Mouse (Mus musculus): ENCODE measurements at regions not wholly inside any gene's neighbourhood (a gene's known extent, or its start where the extent isn't known, plus 50 kb on each side); places are given as distances from the start of the nearest gene placed in this dataset.

DNA sequence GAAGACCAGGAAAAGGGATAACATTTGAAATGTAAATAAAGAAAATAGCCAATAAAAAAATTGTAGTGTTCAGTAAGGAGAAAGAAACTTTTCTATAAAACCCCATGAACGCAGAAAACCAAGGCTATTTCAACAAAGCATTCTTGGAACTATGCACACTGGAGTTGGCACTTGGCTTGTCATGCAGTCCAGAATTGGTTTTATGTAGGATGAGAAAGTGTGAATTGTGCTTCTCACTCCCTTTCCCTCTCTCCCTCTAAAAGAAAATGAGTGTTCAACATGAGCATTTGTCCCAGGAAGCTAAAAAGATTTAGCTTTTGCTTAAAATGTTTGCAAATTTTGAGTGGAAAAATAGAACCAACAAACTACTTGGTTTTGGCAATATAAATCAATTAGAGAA, 841.6 kb upstream of the Adam24 start:
- Histone ChIP-seq H3K27ac (ENCODE audit: low read length) (no peak overlapping the region), H3K36me3 (ENCODE audit: insufficient read depth, low read length) (no peaks in the 10 kb centered on the region), H3K4me1 (ENCODE audit: insufficient read depth, low read length) (no peaks in the 10 kb centered on the region), H3K9me3 (ENCODE audit: low read length) (no peaks in the 10 kb centered on the region), H3K9ac (replicated peaks; ENCODE audit: low read length) (no peak overlapping the region), H3K4me3 (ENCODE audit: low read length) (no peak overlapping the region), H3K27me3 (ENCODE audit: insufficient read depth, low read length) (no peaks in the 10 kb centered on the region), H3K4me2 (replicated peaks; ENCODE audit: low read depth, low read length) (no peak overlapping the region)
- ATAC-seq (ENCODE audit: low FRiP score, low TSS enrichment) = no peak
- 96% methylated on average over 1 of the region's 1 CpGs for WGBS

DNA sequence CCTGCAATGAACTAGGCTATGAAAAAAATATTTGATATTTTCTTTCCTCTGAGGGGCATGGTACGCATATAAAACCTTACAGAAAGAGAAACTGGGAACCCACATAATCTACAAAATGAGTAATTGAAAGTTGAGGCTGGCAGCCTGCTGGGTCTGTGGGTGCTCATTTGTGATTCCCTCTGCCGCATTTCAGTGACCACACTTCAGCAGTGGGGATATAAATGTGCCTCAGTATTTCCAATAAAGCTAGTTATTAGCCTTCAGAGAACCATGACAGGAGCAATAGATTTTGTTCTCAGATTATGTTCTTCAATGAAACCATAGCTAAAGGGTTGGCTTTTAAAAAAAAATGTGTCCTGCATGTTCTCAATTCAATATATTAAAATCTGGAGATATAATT, 828.0 kb upstream of the Adam24 start:
- Histone ChIP-seq H3K4me1 (ENCODE audit: insufficient read depth, low read length) (no peaks in the 10 kb centered on the region), H3K9ac (replicated peaks; ENCODE audit: low read length) (no peak overlapping the region), H3K9me3 (ENCODE audit: low read length) (no peaks in the 10 kb centered on the region), H3K4me3 (ENCODE audit: low read length) (no peak overlapping the region), H3K27ac (ENCODE audit: low read length) (no peak overlapping the region), H3K4me2 (replicated peaks; ENCODE audit: low read depth, low read length) (no peak overlapping the region), H3K27me3 (ENCODE audit: insufficient read depth, low read length) (no peaks in the 10 kb centered on the region), H3K36me3 (ENCODE audit: insufficient read depth, low read length) (no peaks in the 10 kb centered on the region)
- ATAC-seq (ENCODE audit: low FRiP score, low TSS enrichment) = no peak
- WGBS = 89% methylated on average over 2 of the region's 2 CpGs

DNA sequence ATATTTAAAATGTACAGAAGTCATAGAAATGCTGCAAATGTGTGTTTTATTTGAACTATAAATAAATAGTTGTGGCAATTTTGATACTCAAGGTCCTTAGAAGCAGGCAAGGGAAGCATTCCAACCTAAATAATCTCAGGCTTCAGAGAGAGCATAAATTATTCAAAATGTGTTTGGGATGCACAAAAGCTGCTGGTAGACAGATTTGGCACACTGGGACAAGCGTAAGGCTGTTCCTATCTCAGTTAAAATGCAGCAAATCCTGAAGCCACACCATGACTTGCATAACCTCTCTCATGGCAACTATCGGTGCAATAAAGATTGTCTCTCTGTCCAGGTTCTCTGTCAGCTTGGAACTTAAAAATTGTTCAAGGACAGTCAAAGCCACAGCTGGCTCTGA, 812.3 kb upstream of the Adam24 start:
- H3K9me3 ChIP-seq (ENCODE audit: low read length) = no peaks in the 10 kb centered on the region
- H3K4me2 ChIP-seq (replicated peaks; ENCODE audit: low read depth, low read length) = no peak overlapping the region
- no peaks in the 10 kb centered on the region for H3K27me3 ChIP-seq (ENCODE audit: insufficient read depth, low read length)
- H3K27ac ChIP-seq (ENCODE audit: low read length) = no peak overlapping the region
- 63% methylated on average over 2 of the region's 2 CpGs for WGBS
- no peak overlapping the region for H3K9ac ChIP-seq (replicated peaks; ENCODE audit: low read length)
- H3K4me3 ChIP-seq (ENCODE audit: low read length) = no peak overlapping the region
- H3K4me1 ChIP-seq (ENCODE audit: insufficient read depth, low read length) = no peaks in the 10 kb centered on the region
- H3K36me3 ChIP-seq (ENCODE audit: insufficient read depth, low read length) = no peaks in the 10 kb centered on the region
- ATAC-seq (ENCODE audit: low FRiP score, low TSS enrichment) = no peak

DNA sequence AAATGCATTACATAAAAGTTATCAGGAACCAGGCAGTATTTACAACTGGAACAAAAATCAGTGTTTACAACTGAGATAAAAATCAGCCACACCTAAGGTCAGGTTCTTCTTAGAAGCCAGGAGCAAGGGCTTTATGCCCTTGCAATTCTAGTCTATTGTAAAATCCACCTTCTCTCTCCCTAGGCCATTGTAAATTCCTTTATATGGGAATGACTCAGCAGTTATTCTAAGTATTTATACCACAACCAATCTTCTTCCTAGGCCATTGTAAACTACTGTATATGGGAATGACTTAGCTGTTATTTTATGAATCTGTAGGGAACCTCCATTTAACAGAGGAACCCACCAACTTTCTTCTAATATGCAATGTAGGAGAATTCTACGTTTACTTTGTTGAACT, 772.6 kb upstream of the Adam24 start:
- Histone ChIP-seq H3K27me3 (ENCODE audit: insufficient read depth, low read length) (no peaks in the 10 kb centered on the region), H3K4me1 (ENCODE audit: insufficient read depth, low read length) (no peaks in the 10 kb centered on the region), H3K9me3 (ENCODE audit: low read length) (no peaks in the 10 kb centered on the region), H3K4me2 (replicated peaks; ENCODE audit: low read depth, low read length) (no peak overlapping the region), H3K4me3 (ENCODE audit: low read length) (no peak overlapping the region), H3K27ac (ENCODE audit: low read length) (no peak overlapping the region), H3K36me3 (ENCODE audit: insufficient read depth, low read length) (no peaks in the 10 kb centered on the region), H3K9ac (replicated peaks; ENCODE audit: low read length) (no peak overlapping the region)
- 84% methylated on average over 1 of the region's 1 CpGs for WGBS
- ATAC-seq (ENCODE audit: low FRiP score, low TSS enrichment) = no peak

DNA sequence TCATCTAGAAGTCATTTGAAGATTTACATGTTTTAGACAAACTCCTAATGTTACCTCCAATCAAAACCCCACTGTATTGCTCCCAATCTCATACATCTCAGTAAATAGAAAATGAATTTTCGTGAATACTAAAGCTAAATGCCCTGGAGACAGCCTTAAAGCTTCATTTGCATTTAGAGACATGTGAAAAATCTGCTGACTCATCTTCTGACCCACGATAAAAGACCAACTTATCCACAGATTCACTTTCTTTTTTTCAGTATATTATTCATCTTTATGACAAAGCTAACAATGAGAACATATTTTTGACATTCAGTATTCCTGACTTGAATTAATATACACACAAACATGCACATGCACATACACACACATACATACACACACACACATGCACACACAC, 762.0 kb upstream of the Adam24 start:
- no peak for ATAC-seq (ENCODE audit: low FRiP score, low TSS enrichment)
- Histone ChIP-seq H3K27ac (ENCODE audit: low read length) (no peak overlapping the region), H3K9me3 (ENCODE audit: low read length) (no peaks in the 10 kb centered on the region), H3K36me3 (ENCODE audit: insufficient read depth, low read length) (no peaks in the 10 kb centered on the region), H3K4me3 (ENCODE audit: low read length) (no peak overlapping the region), H3K9ac (replicated peaks; ENCODE audit: low read length) (no peak overlapping the region), H3K27me3 (ENCODE audit: insufficient read depth, low read length) (no peaks in the 10 kb centered on the region), H3K4me1 (ENCODE audit: insufficient read depth, low read length) (no peaks in the 10 kb centered on the region), H3K4me2 (replicated peaks; ENCODE audit: low read depth, low read length) (no peak overlapping the region)
- WGBS = 55% methylated on average over 2 of the region's 2 CpGs

DNA sequence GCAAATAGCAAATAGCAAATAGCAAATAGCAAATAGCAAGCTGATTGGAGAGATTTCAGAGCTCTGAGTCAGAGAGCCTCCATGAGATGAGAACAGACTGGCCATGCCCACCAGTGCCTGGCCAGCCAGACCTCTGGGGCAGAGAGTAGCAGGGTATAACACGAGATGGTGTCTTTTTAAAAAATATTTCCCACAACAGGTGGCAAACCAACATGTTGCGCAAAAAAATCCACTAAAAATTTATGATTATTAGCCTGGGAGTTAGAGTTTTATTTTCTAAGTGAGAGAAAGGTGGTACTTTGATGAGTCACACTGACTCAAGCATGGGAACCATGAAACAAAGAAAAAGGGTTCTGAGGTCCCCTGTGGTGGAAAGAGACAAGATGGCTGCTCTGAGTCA, 753.5 kb upstream of the Adam24 start:
- no peaks in the 10 kb centered on the region for H3K36me3 ChIP-seq (ENCODE audit: insufficient read depth, low read length)
- no peaks in the 10 kb centered on the region for H3K4me1 ChIP-seq (ENCODE audit: insufficient read depth, low read length)
- no peaks in the 10 kb centered on the region for H3K9me3 ChIP-seq (ENCODE audit: low read length)
- no peaks in the 10 kb centered on the region for H3K27me3 ChIP-seq (ENCODE audit: insufficient read depth, low read length)
- H3K9ac ChIP-seq (replicated peaks; ENCODE audit: low read length) = no peak overlapping the region
- H3K4me3 ChIP-seq (ENCODE audit: low read length) = no peak overlapping the region
- H3K27ac ChIP-seq (ENCODE audit: low read length) = no peak overlapping the region
- 77% methylated on average over 2 of the region's 2 CpGs for WGBS
- H3K4me2 ChIP-seq (replicated peaks; ENCODE audit: low read depth, low read length) = no peak overlapping the region
- ATAC-seq (ENCODE audit: low FRiP score, low TSS enrichment) = no peak

DNA sequence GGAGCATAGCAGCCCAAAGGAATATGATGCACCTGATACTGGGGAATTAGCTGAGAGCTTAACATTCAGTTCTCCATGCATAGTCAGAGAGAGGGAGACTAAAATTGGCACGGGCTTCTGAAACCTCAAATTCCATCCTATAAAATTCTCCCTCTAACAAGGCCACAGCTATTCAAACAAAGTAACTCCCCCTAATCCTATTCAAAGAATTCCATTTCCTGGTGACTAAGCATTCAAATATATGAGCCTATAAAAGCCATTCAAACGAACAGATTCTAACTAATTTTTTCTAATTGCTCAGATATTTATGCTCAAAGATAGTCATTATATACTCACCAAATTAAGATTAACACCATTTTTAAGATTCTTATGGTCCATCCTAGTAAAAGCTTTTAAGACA, 751.1 kb upstream of the Adam24 start:
- ATAC-seq (ENCODE audit: low FRiP score, low TSS enrichment) = no peak
- WGBS = 46% methylated on average over 2 of the region's 2 CpGs
- H3K9me3 ChIP-seq (ENCODE audit: low read length) = no peaks in the 10 kb centered on the region

DNA sequence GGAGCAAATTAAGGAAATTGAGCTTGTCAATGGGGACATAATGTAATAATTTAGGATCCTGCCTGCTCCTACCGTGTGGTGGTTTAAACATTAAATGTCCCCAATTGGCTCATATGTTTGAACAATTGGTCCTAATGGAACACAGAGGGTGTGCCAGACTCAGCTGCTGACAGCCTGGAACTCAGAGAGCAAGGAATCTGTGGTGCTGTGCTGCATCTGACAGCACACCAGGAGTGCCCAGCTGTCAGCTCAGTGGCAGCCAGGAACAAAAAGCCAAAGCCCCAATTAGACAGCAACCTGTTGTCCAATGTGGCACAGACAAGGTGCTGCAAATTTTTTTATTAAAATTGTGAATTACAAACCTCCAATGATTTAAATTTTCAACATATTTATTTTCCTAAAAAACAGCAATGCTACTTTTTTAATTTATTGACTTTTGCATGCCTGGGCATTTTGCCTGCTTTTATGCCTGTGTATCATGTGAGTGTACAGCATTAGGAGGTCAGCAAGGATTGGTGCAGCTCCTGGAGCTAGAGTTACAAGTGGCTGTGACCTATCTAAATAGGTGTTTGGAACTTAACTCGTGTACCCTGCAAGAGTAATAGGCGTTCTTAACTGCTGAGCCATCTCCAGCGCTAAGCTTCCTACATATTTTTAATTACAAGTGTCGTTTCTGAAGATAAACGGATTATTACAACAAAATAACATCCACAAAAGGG, 724.5 kb upstream of the Adam24 start:
- Histone ChIP-seq H3K4me3 (ENCODE audit: low read length) (no peak overlapping the region), H3K9me3 (ENCODE audit: low read length) (no peaks in the 10 kb centered on the region), H3K4me1 (ENCODE audit: insufficient read depth, low read length) (no peaks in the 10 kb centered on the region), H3K27me3 (ENCODE audit: insufficient read depth, low read length) (no peaks in the 10 kb centered on the region), H3K27ac (ENCODE audit: low read length) (no peak overlapping the region), H3K9ac (replicated peaks; ENCODE audit: low read length) (no peak overlapping the region), H3K4me2 (replicated peaks; ENCODE audit: low read depth, low read length) (no peak overlapping the region), H3K36me3 (ENCODE audit: insufficient read depth, low read length) (no peaks in the 10 kb centered on the region)
- WGBS = 62% methylated on average over 6 of the region's 6 CpGs
- ATAC-seq (ENCODE audit: low FRiP score, low TSS enrichment) = no peak

More for the DNA sequence above, 751.1 kb upstream of the Adam24 start:
- no peak overlapping the region for H3K27ac ChIP-seq (ENCODE audit: low read length)
- H3K4me1 ChIP-seq (ENCODE audit: insufficient read depth, low read length) = no peaks in the 10 kb centered on the region
- no peaks in the 10 kb centered on the region for H3K27me3 ChIP-seq (ENCODE audit: insufficient read depth, low read length)
- no peaks in the 10 kb centered on the region for H3K36me3 ChIP-seq (ENCODE audit: insufficient read depth, low read length)
- no peak overlapping the region for H3K9ac ChIP-seq (replicated peaks; ENCODE audit: low read length)
- H3K4me3 ChIP-seq (ENCODE audit: low read length) = no peak overlapping the region
- no peak overlapping the region for H3K4me2 ChIP-seq (replicated peaks; ENCODE audit: low read depth, low read length)

DNA sequence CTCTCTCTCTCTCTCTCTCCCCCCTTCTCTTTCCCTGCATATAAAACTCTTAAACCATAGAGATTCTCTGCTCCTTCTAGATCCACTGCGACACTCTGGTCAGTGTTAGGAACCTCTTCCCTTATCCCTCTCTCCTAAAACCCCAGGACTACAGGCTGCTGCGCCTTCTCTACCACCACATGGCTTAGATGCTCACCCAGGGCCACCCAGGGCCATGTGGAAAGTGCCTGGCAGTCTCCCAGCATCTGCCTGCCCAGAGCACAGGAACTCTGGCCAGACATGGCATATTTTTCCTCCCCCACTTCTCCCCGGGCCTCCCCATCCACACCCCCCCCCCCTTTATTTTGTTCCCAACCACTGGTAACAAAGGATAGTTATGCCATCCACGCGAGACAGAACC, 720.4 kb upstream of the Adam24 start:
- Histone ChIP-seq H3K36me3 (ENCODE audit: insufficient read depth, low read length) (no peaks in the 10 kb centered on the region), H3K27ac (ENCODE audit: low read length) (no peak overlapping the region), H3K9ac (replicated peaks; ENCODE audit: low read length) (no peak overlapping the region), H3K4me3 (ENCODE audit: low read length) (no peak overlapping the region), H3K4me1 (ENCODE audit: insufficient read depth, low read length) (no peaks in the 10 kb centered on the region), H3K4me2 (replicated peaks; ENCODE audit: low read depth, low read length) (no peak overlapping the region), H3K9me3 (ENCODE audit: low read length) (no peaks in the 10 kb centered on the region), H3K27me3 (ENCODE audit: insufficient read depth, low read length) (no peaks in the 10 kb centered on the region)
- 35% methylated on average over 5 of the region's 5 CpGs for whole genome bisulfite sequencing
- ATAC-seq (ENCODE audit: low FRiP score, low TSS enrichment) = peak; percentile 59; the same call in 1 of the 2 replicates

DNA sequence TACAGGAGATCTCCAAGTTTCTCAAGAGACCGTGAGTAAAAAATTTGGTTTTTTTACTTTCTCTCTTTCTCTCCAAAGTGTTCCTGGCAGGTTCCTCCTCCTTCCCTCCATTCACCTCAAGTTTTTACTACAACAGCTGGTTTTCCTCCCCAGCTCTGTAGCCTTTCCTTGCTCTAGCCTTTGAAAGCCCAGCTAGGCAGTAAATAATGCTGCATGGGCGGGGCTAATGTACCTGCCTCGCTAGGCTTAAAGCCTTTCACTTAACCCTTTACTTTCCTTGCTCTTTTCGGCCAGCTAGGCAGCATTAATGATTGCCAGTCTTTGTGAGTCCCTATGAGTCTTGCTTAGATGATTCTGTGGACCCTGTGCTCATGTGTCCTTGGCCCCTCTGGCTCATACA, 720.0 kb upstream of the Adam24 start:
- H3K27me3 ChIP-seq (ENCODE audit: insufficient read depth, low read length) = no peaks in the 10 kb centered on the region
- H3K4me2 ChIP-seq (replicated peaks; ENCODE audit: low read depth, low read length) = no peak overlapping the region
- 20% methylated on average over 4 of the region's 4 CpGs for WGBS
- ATAC-seq (ENCODE audit: low FRiP score, low TSS enrichment) = peak; percentile 84
- no peak overlapping the region for H3K27ac ChIP-seq (ENCODE audit: low read length)
- no peaks in the 10 kb centered on the region for H3K9me3 ChIP-seq (ENCODE audit: low read length)
- H3K4me3 ChIP-seq (ENCODE audit: low read length) = no peak overlapping the region
- no peaks in the 10 kb centered on the region for H3K36me3 ChIP-seq (ENCODE audit: insufficient read depth, low read length)
- no peaks in the 10 kb centered on the region for H3K4me1 ChIP-seq (ENCODE audit: insufficient read depth, low read length)
- no peak overlapping the region for H3K9ac ChIP-seq (replicated peaks; ENCODE audit: low read length)

Measured in kidney, embryonic 16.5 days (tissue).